Mouse (Mus musculus) testis, adult 2 months (tissue): ENCODE measurements at regions not wholly inside any gene's neighbourhood (a gene's known extent, or its start where the extent isn't known, plus 50 kb on each side); places are given as distances from the start of the nearest gene placed in this dataset.
"Not testable (repeated sequence)": the region's sequence is repeated elsewhere in the genome, so short reads cannot be mapped to it uniquely, and the experiment has no call there.

Source experiments
- H3K27ac ChIP-seq: fragments of 200-500 bp; 2 replicates; pipeline ENCODE4 v1.5.1; 2012; ENCODE audit warnings: low read depth, low read length; ENCODE audit not compliant: control insufficient read depth, insufficient read depth
- H3K27me3 ChIP-seq: fragments of 200-500 bp; 2 replicates; pipeline ENCODE4 v1.6.1; 2012; ENCODE audit warnings: mild to moderate bottlenecking, low read length, moderate library complexity; ENCODE audit not compliant: control insufficient read depth, insufficient read depth
- H3K36me3 ChIP-seq: fragments of 200-500 bp; 2 replicates; pipeline ENCODE4 v1.6.1; 2012; ENCODE audit warnings: mild to moderate bottlenecking, low read length; ENCODE audit not compliant: control insufficient read depth, insufficient read depth
- H3K4me1 ChIP-seq: fragments of 200-500 bp; 2 replicates; pipeline ENCODE4 v1.6.1; 2012; ENCODE audit warnings: low read length; ENCODE audit not compliant: control insufficient read depth, insufficient read depth
- H3K4me3 ChIP-seq: fragments of 200-500 bp; 2 replicates; pipeline ENCODE4 v1.5.1; 2012; ENCODE audit warnings: low read depth, mild to moderate bottlenecking, low read length, moderate library complexity, mixed read lengths; ENCODE audit not compliant: control insufficient read depth
- CTCF ChIP-seq: fragments of 200-500 bp; IDR thresholded peaks from 2 replicates; pipeline ENCODE4 v1.5.1; 2012; ENCODE audit warnings: low read depth, mild to moderate bottlenecking, inconsistent platforms, low read length, moderate library complexity; ENCODE audit not compliant: control insufficient read depth, insufficient read depth, insufficient replicate concordance
- POLR2A ChIP-seq: fragments of 200-500 bp; IDR thresholded peaks from 2 replicates; pipeline ENCODE4 v1.6.1; 2012; ENCODE audit warnings: low read depth, mild to moderate bottlenecking, inconsistent platforms, low read length, moderate library complexity; ENCODE audit not compliant: control insufficient read depth

GRCm38 (mm10) chr10:62034291-62034690 is 55.4 kb upstream of the Col13a1 start:
- Histone ChIP-seq H3K27ac (no peak overlapping the region), H3K36me3 (no peaks in the 10 kb centered on the region), H3K27me3 (no peaks in the 10 kb centered on the region), H3K4me1 (no peaks in the 10 kb centered on the region; the same call in 1 of the 2 replicates), H3K4me3 (no peak overlapping the region)
- TF ChIP-seq POLR2A (no peak), CTCF (no peak)

- H3K36me3 ChIP-seq = no peaks in the 10 kb centered on the region
Observed at GRCm38 (mm10) chr10:62033748-62034147, 54.8 kb upstream of the Col13a1 start.

GRCm38 (mm10) chr10:62031986-62032385 is 53.1 kb upstream of the Col13a1 start:
- H3K4me1 ChIP-seq, H3K4me3 ChIP-seq, H3K27me3 ChIP-seq, H3K36me3 ChIP-seq, H3K27ac ChIP-seq: not testable (repeated sequence)

More at GRCm38 (mm10) chr10:62033748-62034147, 54.8 kb upstream of the Col13a1 start:
- Histone ChIP-seq H3K4me3 (no peak overlapping the region), H3K27ac (no peak overlapping the region), H3K27me3 (no peaks in the 10 kb centered on the region), H3K4me1 (no peaks in the 10 kb centered on the region; the same call in 1 of the 2 replicates)
- no peak for TF ChIP-seq POLR2A
- TF ChIP-seq CTCF = no peak

GRCm38 (mm10) chr10:62029271-62029670 is 50.4 kb upstream of the Col13a1 start:
- H3K27ac ChIP-seq = no peak overlapping the region
- no peaks in the 10 kb centered on the region; the same call in 1 of the 2 replicates for H3K4me1 ChIP-seq
- H3K27me3 ChIP-seq = no peaks in the 10 kb centered on the region
- H3K36me3 ChIP-seq = no peaks in the 10 kb centered on the region
- H3K4me3 ChIP-seq = no peak overlapping the region
- TF ChIP-seq CTCF (no peak), POLR2A (no peak)
